Mouse (Mus musculus): Measurements from ENCODE around the gene Sf3a1. TPM values are rescaled to one million over a fixed set of nuclear protein-coding genes. Genes with fewer than 3 reads are reported as not detected.
"Not testable (repeated sequence)": the region's sequence is repeated elsewhere in the genome, so short reads cannot be mapped to it uniquely, and the experiment has no call there.

Sf3a1 gene
- 31.1 and 34.1 TPM in 2 replicates for polyA plus RNA-seq (2015; fragmentation: Nextera tagmentation; extraction: Ambion mirVana)

- Histone ChIP-seq H3K4me3 (ENCODE audit: low read length) (peak within 1 kb of the TSS; percentile 91), H3K4me2 (ENCODE audit: low read depth, low read length) (peak within 1 kb of the TSS; percentile 93), H3K36me3 (ENCODE audit: control insufficient read depth, insufficient read depth) (peaks cover 28% of the 10 kb centered on the region), H3K27ac (ENCODE audit: low read length) (peak within 1 kb of the TSS; percentile 95), H3K9ac (ENCODE audit: low read length) (peak within 1 kb of the TSS; percentile 92), H3K27me3 (ENCODE audit: control insufficient read depth, insufficient read depth, low read length) (no peaks in the 10 kb centered on the region), H3K4me1 (ENCODE audit: control insufficient read depth, insufficient read depth, low read length) (peaks cover 30% of the 10 kb centered on the region), H3K9me3 (replicated peaks; ENCODE audit: control insufficient read depth, low read length) (no peaks in the 10 kb centered on the region)
- ATAC-seq (replicated peaks; ENCODE audit: extremely low read depth, insufficient read depth, low FRiP score) = peak; percentile 96
- WGBS = 1% methylated on average over 54 of the region's 54 CpGs
Measured at GRCm38 (mm10) chr11:4159808-4160708, at the start of gene Sf3a1, which contains the start of gene Ccdc157. Gene Sf3a1 (plus strand): TSS chr11:4160350. Gene Ccdc157 (minus strand): TSS chr11:4160293.

DNA sequence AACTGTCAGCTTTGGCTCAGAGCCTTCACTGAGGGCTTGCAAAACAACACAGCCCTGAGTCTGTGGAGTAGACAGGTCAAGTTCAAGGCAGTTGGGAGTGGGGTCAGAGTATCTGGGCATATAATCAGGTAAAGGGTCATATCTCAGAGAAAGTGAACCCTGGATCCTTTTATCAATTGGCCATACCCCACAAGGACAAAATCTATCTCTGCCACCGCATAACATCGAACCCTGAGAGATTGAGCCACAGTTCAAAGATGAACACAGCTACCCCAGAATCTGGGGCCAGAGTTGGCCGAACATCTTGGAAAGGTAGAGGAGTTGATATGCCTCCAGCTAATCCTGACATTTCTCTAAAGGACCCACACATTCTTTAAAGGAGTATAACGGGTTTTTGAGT, 48.1 kb upstream of the Sf3a1 start:
- no peak overlapping the region for H3K27ac ChIP-seq (ENCODE audit: low read length)
- peaks cover 8% of the 10 kb centered on the region for H3K4me1 ChIP-seq (ENCODE audit: control insufficient read depth, insufficient read depth, low read length)
- no peak overlapping the region for H3K4me2 ChIP-seq (ENCODE audit: low read depth, low read length)
- no peaks in the 10 kb centered on the region for H3K36me3 ChIP-seq (ENCODE audit: control insufficient read depth, insufficient read depth)
- 83% methylated on average over 4 of the region's 4 CpGs for WGBS
- no peaks in the 10 kb centered on the region for H3K9me3 ChIP-seq (replicated peaks; ENCODE audit: control insufficient read depth, low read length)
- H3K27me3 ChIP-seq (ENCODE audit: control insufficient read depth, insufficient read depth, low read length) = peaks cover 3% of the 10 kb centered on the region; the same call in 1 of the 2 replicates
- H3K9ac ChIP-seq (ENCODE audit: low read length) = no peak overlapping the region
- H3K4me3 ChIP-seq (ENCODE audit: low read length) = no peak overlapping the region
- ATAC-seq (replicated peaks; ENCODE audit: extremely low read depth, insufficient read depth, low FRiP score) = no peak

DNA sequence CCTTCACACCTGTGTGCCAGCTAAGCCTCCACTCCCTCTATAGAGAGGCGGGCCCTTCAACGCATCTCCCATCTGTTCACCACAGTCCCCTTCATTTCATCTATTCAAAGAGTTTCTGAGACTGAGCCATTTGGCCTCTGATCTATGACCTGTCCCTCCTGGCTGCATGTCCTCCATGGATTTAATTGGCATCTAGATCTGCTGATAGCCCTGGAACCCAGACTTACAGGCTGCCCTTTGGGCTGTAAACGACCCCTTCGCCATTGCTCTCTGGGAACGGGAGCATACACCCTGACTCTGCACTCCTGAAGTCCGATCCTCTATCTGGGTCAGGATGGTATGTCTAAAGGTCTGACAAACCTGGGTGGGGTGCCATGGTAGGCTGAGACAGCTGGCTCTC, 47.3 kb upstream of the Sf3a1 start:
- no peak overlapping the region for H3K4me3 ChIP-seq (ENCODE audit: low read length)
- ATAC-seq (replicated peaks; ENCODE audit: extremely low read depth, insufficient read depth, low FRiP score) = no peak
- H3K27ac ChIP-seq (ENCODE audit: low read length) = no peak overlapping the region
- no peak overlapping the region for H3K4me2 ChIP-seq (ENCODE audit: low read depth, low read length)
- H3K9ac ChIP-seq (ENCODE audit: low read length) = no peak overlapping the region
- H3K4me1 ChIP-seq (ENCODE audit: control insufficient read depth, insufficient read depth, low read length) = peaks cover 12% of the 10 kb centered on the region
- no peaks in the 10 kb centered on the region for H3K36me3 ChIP-seq (ENCODE audit: control insufficient read depth, insufficient read depth)
- no peaks in the 10 kb centered on the region for H3K9me3 ChIP-seq (replicated peaks; ENCODE audit: control insufficient read depth, low read length)
- peaks cover 6% of the 10 kb centered on the region for H3K27me3 ChIP-seq (ENCODE audit: control insufficient read depth, insufficient read depth, low read length)
- WGBS = 82% methylated on average over 6 of the region's 6 CpGs

GRCm38 (mm10) chr11:4113496-4113895, 46.7 kb upstream of the Sf3a1 start:
- Histone ChIP-seq H3K4me3 (ENCODE audit: low read length) (no peak overlapping the region), H3K36me3 (ENCODE audit: control insufficient read depth, insufficient read depth) (no peaks in the 10 kb centered on the region), H3K9me3 (replicated peaks; ENCODE audit: control insufficient read depth, low read length) (no peaks in the 10 kb centered on the region), H3K27ac (ENCODE audit: low read length) (no peak overlapping the region), H3K4me2 (ENCODE audit: low read depth, low read length) (no peak overlapping the region), H3K9ac (ENCODE audit: low read length) (no peak overlapping the region), H3K4me1 (ENCODE audit: control insufficient read depth, insufficient read depth, low read length) (peaks cover 18% of the 10 kb centered on the region), H3K27me3 (ENCODE audit: control insufficient read depth, insufficient read depth, low read length) (peaks cover 10% of the 10 kb centered on the region)
- no peak for ATAC-seq (replicated peaks; ENCODE audit: extremely low read depth, insufficient read depth, low FRiP score)
- 68% methylated on average over 4 of the region's 4 CpGs for WGBS

- no peak overlapping the region for H3K4me3 ChIP-seq (ENCODE audit: low read length)
- H3K4me2 ChIP-seq (ENCODE audit: low read depth, low read length) = no peak overlapping the region
- ATAC-seq (replicated peaks; ENCODE audit: extremely low read depth, insufficient read depth, low FRiP score) = no peak
- 67% methylated on average over 6 of the region's 6 CpGs for WGBS
- H3K27me3 ChIP-seq (ENCODE audit: control insufficient read depth, insufficient read depth, low read length) = peaks cover 10% of the 10 kb centered on the region
- no peak overlapping the region for H3K27ac ChIP-seq (ENCODE audit: low read length)
- peaks cover 22% of the 10 kb centered on the region for H3K4me1 ChIP-seq (ENCODE audit: control insufficient read depth, insufficient read depth, low read length)
- no peaks in the 10 kb centered on the region for H3K9me3 ChIP-seq (replicated peaks; ENCODE audit: control insufficient read depth, low read length)
- no peaks in the 10 kb centered on the region for H3K36me3 ChIP-seq (ENCODE audit: control insufficient read depth, insufficient read depth)
- H3K9ac ChIP-seq (ENCODE audit: low read length) = no peak overlapping the region
Measured at GRCm38 (mm10) chr11:4113970-4114369, 46.2 kb upstream of the Sf3a1 start.

DNA sequence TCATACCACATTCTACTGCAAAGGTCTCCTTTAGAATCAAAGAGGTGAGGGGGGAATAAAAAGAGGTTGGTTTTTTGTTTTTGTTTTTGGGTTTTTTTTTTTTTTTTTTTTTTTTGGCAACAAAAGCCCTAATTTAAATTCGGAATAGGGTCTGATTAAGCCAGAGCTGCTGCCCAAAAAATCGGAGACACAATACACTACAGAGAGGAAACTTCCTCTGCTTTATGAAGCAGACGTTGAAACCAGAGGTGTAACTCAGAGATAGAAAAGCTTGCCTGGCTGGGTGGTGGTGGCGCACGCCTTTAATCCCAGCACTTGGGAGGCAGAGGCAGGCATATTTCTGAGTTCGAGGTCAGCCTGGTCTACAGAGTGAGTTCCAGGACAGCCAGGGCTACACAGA, 45.6 kb upstream of the Sf3a1 start:
- not testable (repeated sequence) for H3K36me3 ChIP-seq (ENCODE audit: control insufficient read depth, insufficient read depth); H3K4me3 ChIP-seq (ENCODE audit: low read length); H3K4me2 ChIP-seq (ENCODE audit: low read depth, low read length); ATAC-seq (replicated peaks; ENCODE audit: extremely low read depth, insufficient read depth, low FRiP score); H3K9me3 ChIP-seq (replicated peaks; ENCODE audit: control insufficient read depth, low read length); H3K27ac ChIP-seq (ENCODE audit: low read length); H3K9ac ChIP-seq (ENCODE audit: low read length)
- WGBS = 82% methylated on average over 6 of the region's 6 CpGs
- Histone ChIP-seq H3K27me3 (ENCODE audit: control insufficient read depth, insufficient read depth, low read length) (peaks cover 10% of the 10 kb centered on the region), H3K4me1 (ENCODE audit: control insufficient read depth, insufficient read depth, low read length) (peaks cover 26% of the 10 kb centered on the region)

DNA sequence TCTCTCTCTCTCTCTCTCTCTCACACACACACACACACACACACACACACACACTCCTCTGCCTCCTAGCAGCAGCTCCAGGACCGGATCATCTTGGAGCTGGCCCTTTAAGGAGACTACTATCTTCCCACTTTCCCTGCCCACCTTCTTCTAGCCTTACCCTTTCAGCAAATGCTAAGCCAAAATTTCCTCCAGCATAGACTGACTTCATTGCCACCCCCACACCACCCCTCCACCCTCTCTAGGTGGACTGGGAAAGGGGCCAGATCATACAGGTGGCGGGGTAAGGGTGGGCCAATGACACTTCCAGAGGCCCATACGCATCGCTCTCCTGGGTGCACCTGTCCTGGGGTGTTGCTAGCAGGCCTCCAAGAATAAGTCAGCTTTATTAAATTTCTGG, 44.7 kb upstream of the Sf3a1 start:
- Histone ChIP-seq H3K9me3 (replicated peaks; ENCODE audit: control insufficient read depth, low read length) (no peaks in the 10 kb centered on the region), H3K9ac (ENCODE audit: low read length) (no peak overlapping the region), H3K27ac (ENCODE audit: low read length) (no peak overlapping the region), H3K27me3 (ENCODE audit: control insufficient read depth, insufficient read depth, low read length) (peaks cover 10% of the 10 kb centered on the region), H3K36me3 (ENCODE audit: control insufficient read depth, insufficient read depth) (no peaks in the 10 kb centered on the region), H3K4me1 (ENCODE audit: control insufficient read depth, insufficient read depth, low read length) (peaks cover 31% of the 10 kb centered on the region), H3K4me3 (ENCODE audit: low read length) (no peak overlapping the region), H3K4me2 (ENCODE audit: low read depth, low read length) (no peak overlapping the region)
- WGBS = 91% methylated on average over 4 of the region's 4 CpGs
- no peak for ATAC-seq (replicated peaks; ENCODE audit: extremely low read depth, insufficient read depth, low FRiP score)

GRCm38 (mm10) chr11:4116458-4117141, 43.5 kb upstream of the Sf3a1 start:
- no peaks in the 10 kb centered on the region for H3K36me3 ChIP-seq (ENCODE audit: control insufficient read depth, insufficient read depth)
- no peak overlapping the region for H3K9ac ChIP-seq (ENCODE audit: low read length)
- ATAC-seq (replicated peaks; ENCODE audit: extremely low read depth, insufficient read depth, low FRiP score) = peak; percentile 34; the same call in 1 of the 2 replicates
- H3K27me3 ChIP-seq (ENCODE audit: control insufficient read depth, insufficient read depth, low read length) = peaks cover 10% of the 10 kb centered on the region
- H3K27ac ChIP-seq (ENCODE audit: low read length) = no peak overlapping the region
- 40% methylated on average over 11 of the region's 11 CpGs for WGBS
- H3K4me3 ChIP-seq (ENCODE audit: low read length) = no peak overlapping the region
- H3K4me2 ChIP-seq (ENCODE audit: low read depth, low read length) = no peak overlapping the region
- H3K4me1 ChIP-seq (ENCODE audit: control insufficient read depth, insufficient read depth, low read length) = peaks cover 31% of the 10 kb centered on the region
- H3K9me3 ChIP-seq (replicated peaks; ENCODE audit: control insufficient read depth, low read length) = no peaks in the 10 kb centered on the region

Measured in heart, embryonic 16.5 days (tissue).